Comparison of ENCODE assay signal across 24 mouse cellular contexts in the genomic region with DNA sequence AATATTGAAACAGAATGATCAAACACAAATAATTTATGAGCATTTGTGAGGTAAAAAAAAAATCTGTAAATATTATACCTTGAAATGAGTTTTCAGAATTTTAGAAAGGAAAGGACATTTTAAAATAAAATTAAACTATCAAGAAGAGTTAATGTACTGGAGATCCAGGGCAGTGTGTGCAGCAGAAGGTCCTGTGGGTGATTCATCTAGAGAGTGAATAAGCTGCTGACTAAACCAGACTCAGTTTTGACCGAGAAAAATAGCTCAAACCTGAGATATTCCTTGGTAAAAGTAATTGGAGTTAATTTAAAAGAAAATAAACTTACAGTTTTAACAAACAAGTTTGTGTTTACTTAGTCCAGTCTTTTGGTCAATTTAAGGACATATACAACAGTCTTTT.
"Had no signal": no experiment of that assay in that cellular context is flagged by ENCODE, and none has a peak within 500 bp of the region (broad histone marks: within the 10 kb centered on the region; RNA-seq: fewer than 3 reads in every experiment).

No protein-coding gene starts in this region.

- H3K27me3 ChIP-seq: heart, embryonic 12.5 days; hindbrain, embryonic 12.5 days; intestine, embryonic 15.5 days; limb, embryonic 12.5 days; liver, embryonic 15.5 days had no signal

- H3K27ac ChIP-seq: gastrocnemius, adult 2 months; heart, embryonic 10.5 days; hindbrain, embryonic 10.5 days; hindbrain, embryonic 12.5 days; hindbrain, embryonic 14.5 days; intestine, embryonic 15.5 days; limb, embryonic 10.5 days; limb, embryonic 12.5 days; liver, embryonic 15.5 days had no signal

- H3K4me1 ChIP-seq: heart, embryonic 10.5 days; heart, embryonic 12.5 days; hindbrain, embryonic 10.5 days; hindbrain, embryonic 12.5 days; intestine, embryonic 15.5 days; limb, embryonic 10.5 days; limb, embryonic 12.5 days; liver, embryonic 15.5 days had no signal

- ATAC-seq: hindbrain, embryonic 16.5 days; inflammation-experienced regulatory T-cells, adult 6 months; intestine, embryonic 15.5 days; intestine, postnatal 0 days had no signal

- H3K36me3 ChIP-seq: heart, embryonic 10.5 days; heart, embryonic 12.5 days; hindbrain, embryonic 10.5 days; hindbrain, embryonic 12.5 days; intestine, embryonic 15.5 days; limb, embryonic 10.5 days; limb, embryonic 12.5 days; liver, embryonic 15.5 days had no signal

- H3K9me3 ChIP-seq: heart, embryonic 10.5 days; heart, embryonic 12.5 days; hindbrain, embryonic 10.5 days; hindbrain, embryonic 12.5 days; intestine, embryonic 15.5 days; limb, embryonic 10.5 days; limb, embryonic 12.5 days; liver, embryonic 15.5 days had no signal

- H3K9ac ChIP-seq: heart, embryonic 12.5 days; hindbrain, embryonic 12.5 days; hindbrain, embryonic 14.5 days; intestine, embryonic 15.5 days; limb, embryonic 12.5 days; liver, embryonic 15.5 days had no signal

- DNase-seq: gastrocnemius, adult 2 months; gastrocnemius, postnatal 10 days; gastrocnemius, postnatal 25 days; heart, adult 18-20 months; heart, postnatal 10 days; heart, postnatal 4 days; kidney, adult 18-20 months; kidney, adult 8-10 months; kidney, postnatal 10 days; kidney, postnatal 25 days; kidney, postnatal 4 days had no signal

- H3K4me2 ChIP-seq: heart, embryonic 12.5 days; hindbrain, embryonic 12.5 days; hindbrain, embryonic 14.5 days; intestine, embryonic 15.5 days; limb, embryonic 12.5 days; liver, embryonic 15.5 days had no signal

- H3K4me3 ChIP-seq: gastrocnemius, adult 2 months; heart, embryonic 10.5 days; heart, embryonic 12.5 days; hindbrain, embryonic 10.5 days; hindbrain, embryonic 12.5 days; intestine, embryonic 15.5 days; left cerebral cortex, adult 2 months; limb, embryonic 10.5 days; limb, embryonic 12.5 days; liver, embryonic 15.5 days had no signal
